Mouse (Mus musculus) myocyte (in vitro differentiated cells): ENCODE measurements around the gene Blm.

Source experiments
- CEBPB ChIP-seq: IDR thresholded peaks from 2 replicates; pipeline ENCODE4 v1.6.1; 2011; ENCODE audit warnings: mild to moderate bottlenecking, moderate library complexity; ENCODE audit not compliant: poor library complexity, insufficient read depth, severe bottlenecking
- POLR2A ChIP-seq: IDR thresholded peaks from one replicate; pipeline ENCODE4 v1.6.1; 2011; ENCODE audit warnings: low read depth, mild to moderate bottlenecking, control low read depth, moderate library complexity; ENCODE audit not compliant: insufficient read length
- POLR2AphosphoS2 ChIP-seq: IDR thresholded peaks from one replicate; pipeline ENCODE4 v1.6.1; 2011; ENCODE audit warnings: low read depth, control low read depth; ENCODE audit not compliant: insufficient read length
- REST ChIP-seq: IDR thresholded peaks from one replicate; pipeline ENCODE4 v1.6.1; 2011; ENCODE audit warnings: mild to moderate bottlenecking, control low read depth, moderate library complexity; ENCODE audit not compliant: insufficient read depth, insufficient read length
- USF1 ChIP-seq: IDR thresholded peaks from one replicate; pipeline ENCODE4 v1.6.1; 2011; ENCODE audit warnings: low read depth, mild to moderate bottlenecking, control low read depth, moderate library complexity

DNA sequence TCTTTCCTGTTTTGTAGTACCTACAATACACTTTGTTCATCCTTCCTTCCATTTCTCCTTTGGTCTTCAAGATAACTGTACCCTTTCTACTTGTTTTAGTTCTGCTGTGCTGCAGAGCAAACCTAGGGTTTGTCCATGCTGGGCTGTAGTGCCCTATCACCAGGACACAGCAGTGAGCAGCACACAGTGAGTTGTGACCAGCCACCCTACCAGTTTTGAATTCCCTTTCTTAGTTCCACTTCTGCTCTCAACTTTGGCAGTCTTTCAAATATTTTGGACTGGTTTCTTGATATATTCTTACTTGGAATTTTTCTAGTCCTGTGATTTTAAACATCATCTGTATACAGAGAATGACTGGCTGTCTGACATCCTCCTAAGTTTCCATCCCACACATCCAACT is 34.8 kb downstream of the Blm start:
- TF ChIP-seq USF1 (no peak), POLR2A (no peak), POLR2AphosphoS2 (no peak), REST (no peak), CEBPB (no peak)
